Mouse (Mus musculus) embryonic facial prominence, embryonic 13.5 days (tissue): ENCODE results near the gene Gckr. TPM values are rescaled to one million over a fixed set of nuclear protein-coding genes. Genes with fewer than 3 reads are reported as not detected.

Source experiments
- polyA plus RNA-seq: library from polyadenylated mRNA; unstranded; fragments of >200 nt; fragmentation: Nextera tagmentation; extraction: Ambion mirVana; gene quantifications from 2 replicates; pipeline ENCODE4 v1.2.1, GENCODE M21; 2015

Gene Gckr
- polyA plus RNA-seq, 1 experiment from 2014 or later: 0.79 TPM

Other genes starting within 250 kb of the Gckr start
- gene Atraid, start 249.1 kb upstream of the Gckr start, polyA plus RNA-seq: 123 and 138 TPM in 2 replicates
- gene Slc5a6, start 248.5 kb upstream of the Gckr start, polyA plus RNA-seq: 10.2 and 11.8 TPM in 2 replicates
- 27.9 and 30.2 TPM in 2 replicates for gene Cad, start 242.7 kb upstream of the Gckr start, polyA plus RNA-seq
- gene Dnajc5g, start 191.2 kb upstream of the Gckr start, polyA plus RNA-seq: not detected in 2 replicates
- 0.73 TPM in 1 of 2 replicates, not detected in the other for gene Slc30a3, start 189.2 kb upstream of the Gckr start, polyA plus RNA-seq
- 0.37 and 0.62 TPM in 2 replicates for gene Trim54, start 180.7 kb upstream of the Gckr start, polyA plus RNA-seq
- not detected in 2 replicates for gene Ucn, start 158.6 kb upstream of the Gckr start, polyA plus RNA-seq
- gene Mpv17, start 143.2 kb upstream of the Gckr start, polyA plus RNA-seq: 69.4 and 70.2 TPM in 2 replicates
- gene Gm29609, start 117.5 kb upstream of the Gckr start, polyA plus RNA-seq: 0.41 and 2.6 TPM in 2 replicates
- 81.9 and 87.5 TPM in 2 replicates for gene Gtf3c2, start 117.3 kb upstream of the Gckr start, polyA plus RNA-seq
- gene Snx17, start 104.2 kb upstream of the Gckr start, polyA plus RNA-seq: 134 and 155 TPM in 2 replicates
- 61.8 and 71.2 TPM in 2 replicates for gene Eif2b4, start 104.0 kb upstream of the Gckr start, polyA plus RNA-seq
- 11.2 and 14.8 TPM in 2 replicates for gene Zfp513, start 95.1 kb upstream of the Gckr start, polyA plus RNA-seq
- 130 and 139 TPM in 2 replicates for gene Ppm1g, start 76.8 kb upstream of the Gckr start, polyA plus RNA-seq
- 159 and 161 TPM in 2 replicates for gene Nrbp1, start 56.6 kb upstream of the Gckr start, polyA plus RNA-seq
- gene Gm9970, start 56.2 kb upstream of the Gckr start, polyA plus RNA-seq: 0.54 TPM in 1 of 2 replicates, not detected in the other
- gene Krtcap3, start 45.8 kb upstream of the Gckr start, polyA plus RNA-seq: 15.4 and 16.2 TPM in 2 replicates
- 44.8 and 47.1 TPM in 2 replicates for gene Ift172, start 6.3 kb upstream of the Gckr start, polyA plus RNA-seq
- 80.5 and 89.0 TPM in 2 replicates for gene Fndc4, start 1.4 kb upstream of the Gckr start, polyA plus RNA-seq
- gene Zfp512, start 155.0 kb downstream of the Gckr start, polyA plus RNA-seq: 68.7 and 82.2 TPM in 2 replicates
- not detected in 2 replicates for gene 4930548H24Rik, start 188.3 kb downstream of the Gckr start, polyA plus RNA-seq
- gene Gpn1, start 197.3 kb downstream of the Gckr start, polyA plus RNA-seq: 70.6 and 75.4 TPM in 2 replicates
- 36.3 and 37.4 TPM in 2 replicates for gene Slc4a1ap, start 229.6 kb downstream of the Gckr start, polyA plus RNA-seq
- gene Supt7l, start 230.4 kb downstream of the Gckr start, polyA plus RNA-seq: 29.1 and 29.8 TPM in 2 replicates